Mouse (Mus musculus) limb, embryonic 14.5 days (tissue): Measurements from ENCODE around the gene 3110082I17Rik. TPM values are rescaled to one million over a fixed set of nuclear protein-coding genes. Genes with fewer than 3 reads are reported as not detected.
A peak's percentile ranks its signal among the peaks of the same experiment; 100 is the strongest.

Experiments used
- ATAC-seq: fragments of 200-750 bp; cut with Nextera tagmentation; 2 replicates; pipeline ENCODE4 v1.8.0; 2017; ENCODE audit warnings: low read depth, moderate number of reproducible peaks, moderate TSS enrichment; ENCODE audit not compliant: low FRiP score
- DNase-seq: peaks from one replicate; pipeline ENCODE4 v3.0.0-alpha.2; 2015; ENCODE audit warnings: low spot score
- H3K27ac ChIP-seq: fragments of 300-500 bp; sonication (generic); replicated peaks from 2 replicates; pipeline ENCODE4 v1.5.1; 2014; ENCODE audit warnings: low read depth, mild to moderate bottlenecking, low read length, moderate library complexity, mixed read lengths
- H3K27me3 ChIP-seq: fragments of 300-500 bp; sonication (generic); 2 replicates; pipeline ENCODE4 v1.6.1; 2014; ENCODE audit warnings: low read length, mixed read lengths; ENCODE audit not compliant: control insufficient read depth, insufficient read depth
- H3K36me3 ChIP-seq: fragments of 300-500 bp; sonication (generic); 2 replicates; pipeline ENCODE4 v1.6.1; 2014; ENCODE audit warnings: mild to moderate bottlenecking, low read length, moderate library complexity, mixed read lengths; ENCODE audit not compliant: control insufficient read depth, insufficient read depth
- H3K4me1 ChIP-seq: fragments of 300-500 bp; sonication (generic); 2 replicates; pipeline ENCODE4 v1.6.1; 2014; ENCODE audit warnings: antibody characterized with exemption, low read length, mixed read lengths; ENCODE audit not compliant: control insufficient read depth, insufficient read depth
- H3K4me2 ChIP-seq: fragments of 300-500 bp; sonication (generic); replicated peaks from 2 replicates; pipeline ENCODE4 v1.6.1; 2014; ENCODE audit warnings: low read depth, mild to moderate bottlenecking, low read length, moderate library complexity; ENCODE audit not compliant: severe bottlenecking
- H3K4me3 ChIP-seq: fragments of 300-500 bp; sonication (generic); replicated peaks from 2 replicates; pipeline ENCODE4 v1.5.1; 2014; ENCODE audit warnings: low read length
- H3K9ac ChIP-seq: fragments of 300-500 bp; sonication (generic); 2 replicates; pipeline ENCODE4 v1.6.1; 2014; ENCODE audit warnings: mild to moderate bottlenecking, low read depth, low read length, moderate library complexity; ENCODE audit not compliant: severe bottlenecking
- H3K9me3 ChIP-seq: fragments of 300-500 bp; sonication (generic); 2 replicates; pipeline ENCODE4 v1.6.1; 2016; ENCODE audit warnings: low read length; ENCODE audit not compliant: control insufficient read depth
- POLR2A ChIP-seq: fragments of 200-500 bp; IDR thresholded peaks from 2 replicates; pipeline ENCODE4 v1.8.0; 2012; ENCODE audit warnings: inconsistent platforms, mild to moderate bottlenecking, moderate library complexity, borderline replicate concordance; ENCODE audit not compliant: insufficient read depth, insufficient read length; ENCODE audit errors: extremely low read depth
- WGBS: fragments of 180-500 bp; shearing (Covaris S2); extraction: QIAGEN DNeasy Blood & Tissue Kit; methylation state at CpG from one replicate; pipeline ENCODE4 v1.1.7; 2014; 5-methylcytosine and 5-hydroxymethylcytosine counted together
- polyA plus RNA-seq, 2 experiments: library from polyadenylated mRNA; depleted of rRNA in 1 of 2; stranded (reverse) in 1 of 2; unstranded in 1 of 2; fragments of >200 nt; fragmentation: Nextera tagmentation in 1 of 2; extraction: Ambion mirVana in 1 of 2; gene quantifications; 2 replicates each; pipeline versions ENCODE4 v1.2.1 to v1.2.3; 2012 to 2014

Gene 3110082I17Rik
- polyA plus RNA-seq, 2 experiments = 23.2 to 27.9 TPM

- DNase-seq (no peak), ATAC-seq (0 out of 2 replicates have a peak, but pooled peaks have one; percentile 17)
- Histone ChIP-seq H3K36me3 (peaks cover 3% of the 10 kb centered on the region; the same call in 1 of the 2 replicates), H3K4me1 (peaks cover 27% of the 10 kb centered on the region), H3K4me3 (no peak overlapping the region), H3K27ac (peak overlapping the region; percentile 71), H3K27me3 (no peaks in the 10 kb centered on the region), H3K9ac (peak overlapping the region; percentile 29; the same call in 1 of the 2 replicates), H3K4me2 (no peak overlapping the region), H3K9me3 (no peaks in the 10 kb centered on the region)
- WGBS = 40% methylated on average over 17 of the region's 17 CpGs
- TF ChIP-seq POLR2A = no peak
Observed at GRCm38 (mm10) chr5:139388694-139389675, 71.3 kb downstream of the 3110082I17Rik start.

GRCm38 (mm10) chr5:139388195-139388570 lies 72.1 kb downstream of the 3110082I17Rik start:
- DNase-seq (no peak), ATAC-seq (peak; percentile 17; the same call in 1 of the 2 replicates)
- H3K4me2 ChIP-seq = no peak overlapping the region
- peaks cover 27% of the 10 kb centered on the region for H3K4me1 ChIP-seq
- TF ChIP-seq POLR2A = no peak
- H3K36me3 ChIP-seq = peaks cover 3% of the 10 kb centered on the region; the same call in 1 of the 2 replicates
- H3K9ac ChIP-seq = no peak overlapping the region
- 41% methylated on average over 4 of the region's 4 CpGs for WGBS
- H3K9me3 ChIP-seq = no peaks in the 10 kb centered on the region
- no peaks in the 10 kb centered on the region for H3K27me3 ChIP-seq
- peak overlapping the region; percentile 70 for H3K27ac ChIP-seq
- no peak overlapping the region for H3K4me3 ChIP-seq

GRCm38 (mm10) chr5:139387329-139388194 lies 72.8 kb downstream of the 3110082I17Rik start:
- H3K4me1 ChIP-seq = peaks cover 27% of the 10 kb centered on the region

GRCm38 (mm10) chr5:139386047-139386446 lies 74.3 kb downstream of the 3110082I17Rik start:
- H3K9me3 ChIP-seq = no peaks in the 10 kb centered on the region
- no peak overlapping the region for H3K27ac ChIP-seq
- no peak overlapping the region for H3K4me3 ChIP-seq
- ATAC-seq (no peak), DNase-seq (no peak)
- no peak overlapping the region for H3K9ac ChIP-seq
- WGBS = 90% methylated on average over 5 of the region's 5 CpGs
- H3K4me1 ChIP-seq = peaks cover 28% of the 10 kb centered on the region
- no peaks in the 10 kb centered on the region for H3K36me3 ChIP-seq
- TF ChIP-seq POLR2A = no peak
- no peaks in the 10 kb centered on the region for H3K27me3 ChIP-seq
- H3K4me2 ChIP-seq = no peak overlapping the region

More at GRCm38 (mm10) chr5:139387329-139388194, 72.8 kb downstream of the 3110082I17Rik start:
- Histone ChIP-seq H3K4me2 (no peak overlapping the region), H3K9ac (no peak overlapping the region), H3K27me3 (no peaks in the 10 kb centered on the region), H3K36me3 (peaks cover 2% of the 10 kb centered on the region; the same call in 1 of the 2 replicates), H3K27ac (peak overlapping the region; percentile 70), H3K9me3 (no peaks in the 10 kb centered on the region), H3K4me3 (no peak overlapping the region)
- ATAC-seq = peak; percentile 33; the same call in 1 of the 2 replicates
- DNase-seq = peak; percentile 25
- no peak for TF ChIP-seq POLR2A
- WGBS = 54% methylated on average over 10 of the region's 10 CpGs

GRCm38 (mm10) chr5:139384531-139384930 lies 75.8 kb downstream of the 3110082I17Rik start:
- TF ChIP-seq POLR2A = no peak
- Histone ChIP-seq H3K9ac (no peak overlapping the region), H3K9me3 (no peaks in the 10 kb centered on the region), H3K4me1 (peaks cover 32% of the 10 kb centered on the region), H3K27me3 (no peaks in the 10 kb centered on the region), H3K4me3 (no peak overlapping the region), H3K4me2 (no peak overlapping the region), H3K27ac (no peak overlapping the region), H3K36me3 (no peaks in the 10 kb centered on the region)
- DNase-seq (no peak), ATAC-seq (no peak)
- 69% methylated on average over 10 of the region's 10 CpGs for WGBS
